Mouse (Mus musculus) testis, adult 2 months (tissue): Measurements from ENCODE around the gene Tcf7. TPM values are rescaled to one million over a fixed set of nuclear protein-coding genes. Genes with fewer than 3 reads are reported as not detected.
A peak's percentile ranks its signal among the peaks of the same experiment; 100 is the strongest.

Source experiments
- H3K27ac ChIP-seq: fragments of 200-500 bp; 2 replicates; pipeline ENCODE4 v1.5.1; 2012; ENCODE audit warnings: low read depth, low read length; ENCODE audit not compliant: control insufficient read depth, insufficient read depth
- H3K27me3 ChIP-seq: fragments of 200-500 bp; 2 replicates; pipeline ENCODE4 v1.6.1; 2012; ENCODE audit warnings: mild to moderate bottlenecking, low read length, moderate library complexity; ENCODE audit not compliant: control insufficient read depth, insufficient read depth
- H3K36me3 ChIP-seq: fragments of 200-500 bp; 2 replicates; pipeline ENCODE4 v1.6.1; 2012; ENCODE audit warnings: mild to moderate bottlenecking, low read length; ENCODE audit not compliant: control insufficient read depth, insufficient read depth
- H3K4me1 ChIP-seq: fragments of 200-500 bp; 2 replicates; pipeline ENCODE4 v1.6.1; 2012; ENCODE audit warnings: low read length; ENCODE audit not compliant: control insufficient read depth, insufficient read depth
- H3K4me3 ChIP-seq: fragments of 200-500 bp; 2 replicates; pipeline ENCODE4 v1.5.1; 2012; ENCODE audit warnings: low read depth, mild to moderate bottlenecking, low read length, moderate library complexity, mixed read lengths; ENCODE audit not compliant: control insufficient read depth
- CTCF ChIP-seq: fragments of 200-500 bp; IDR thresholded peaks from 2 replicates; pipeline ENCODE4 v1.5.1; 2012; ENCODE audit warnings: low read depth, mild to moderate bottlenecking, inconsistent platforms, low read length, moderate library complexity; ENCODE audit not compliant: control insufficient read depth, insufficient read depth, insufficient replicate concordance
- POLR2A ChIP-seq: fragments of 200-500 bp; IDR thresholded peaks from 2 replicates; pipeline ENCODE4 v1.6.1; 2012; ENCODE audit warnings: low read depth, mild to moderate bottlenecking, inconsistent platforms, low read length, moderate library complexity; ENCODE audit not compliant: control insufficient read depth
- polyA plus RNA-seq: library from polyadenylated mRNA; depleted of rRNA; stranded (reverse); fragments of >200 nt; gene quantifications from 2 replicates; pipeline ENCODE4 v1.2.3, GENCODE M21; 2012

The Tcf7 gene
- polyA plus RNA-seq, 1 experiment, result 8.3 TPM

- H3K27me3 ChIP-seq, result no peaks in the 10 kb centered on the region
- no peak overlapping the region for H3K4me3 ChIP-seq
- TF ChIP-seq POLR2A (no peak), CTCF (no peak)
- no peak overlapping the region for H3K27ac ChIP-seq
- peaks cover 9% of the 10 kb centered on the region for H3K4me1 ChIP-seq
- H3K36me3 ChIP-seq, result no peaks in the 10 kb centered on the region
These were observed 16.1 kb upstream of the Tcf7 start for GRCm38 (mm10) chr11:52298955-52299354.

- H3K4me3 ChIP-seq, result no peak overlapping the region
These were observed 14.5 kb upstream of the Tcf7 start for GRCm38 (mm10) chr11:52297352-52297751.

GRCm38 (mm10) chr11:52294103-52294502, 11.3 kb upstream of the Tcf7 start:
- no peak for TF ChIP-seq CTCF
- no peak for TF ChIP-seq POLR2A
- H3K27ac ChIP-seq, result no peak overlapping the region
- H3K4me3 ChIP-seq, result no peak overlapping the region
- peaks cover 5% of the 10 kb centered on the region for H3K4me1 ChIP-seq
- H3K27me3 ChIP-seq, result no peaks in the 10 kb centered on the region
- no peaks in the 10 kb centered on the region for H3K36me3 ChIP-seq

More at GRCm38 (mm10) chr11:52297352-52297751, 14.5 kb upstream of the Tcf7 start:
- H3K4me1 ChIP-seq, result peaks cover 9% of the 10 kb centered on the region
- TF ChIP-seq CTCF (peak; percentile 85), POLR2A (no peak)
- no peaks in the 10 kb centered on the region for H3K27me3 ChIP-seq
- no peaks in the 10 kb centered on the region for H3K36me3 ChIP-seq
- no peak overlapping the region for H3K27ac ChIP-seq

GRCm38 (mm10) chr11:52292894-52293293, 10.1 kb upstream of the Tcf7 start:
- no peak overlapping the region for H3K27ac ChIP-seq
- H3K27me3 ChIP-seq, result no peaks in the 10 kb centered on the region
- H3K36me3 ChIP-seq, result no peaks in the 10 kb centered on the region
- H3K4me1 ChIP-seq, result peaks cover 5% of the 10 kb centered on the region
- TF ChIP-seq POLR2A, result no peak
- TF ChIP-seq CTCF, result no peak
- no peak overlapping the region for H3K4me3 ChIP-seq

- no peaks in the 10 kb centered on the region for H3K27me3 ChIP-seq
These were observed 9.5 kb upstream of the Tcf7 start for GRCm38 (mm10) chr11:52292346-52292745.

GRCm38 (mm10) chr11:52286958-52287305, 4.1 kb upstream of the Tcf7 start:
- Histone ChIP-seq H3K4me3 (no peak overlapping the region), H3K27ac (no peak overlapping the region), H3K27me3 (no peaks in the 10 kb centered on the region), H3K36me3 (no peaks in the 10 kb centered on the region), H3K4me1 (peaks cover 27% of the 10 kb centered on the region)
- TF ChIP-seq CTCF, result no peak
- no peak for TF ChIP-seq POLR2A

More at GRCm38 (mm10) chr11:52292346-52292745, 9.5 kb upstream of the Tcf7 start:
- H3K27ac ChIP-seq, result no peak overlapping the region
- no peaks in the 10 kb centered on the region for H3K36me3 ChIP-seq
- no peak for TF ChIP-seq CTCF
- peaks cover 2% of the 10 kb centered on the region for H3K4me1 ChIP-seq
- no peak overlapping the region for H3K4me3 ChIP-seq

- H3K4me1 ChIP-seq, result peaks cover 28% of the 10 kb centered on the region
- H3K27ac ChIP-seq, result no peak overlapping the region
- H3K27me3 ChIP-seq, result no peaks in the 10 kb centered on the region
- no peaks in the 10 kb centered on the region for H3K36me3 ChIP-seq
- H3K4me3 ChIP-seq, result no peak overlapping the region
- TF ChIP-seq CTCF (no peak), POLR2A (no peak)
These were observed 3.6 kb upstream of the Tcf7 start for GRCm38 (mm10) chr11:52286301-52286957.
